Mouse (Mus musculus) brain, embryonic 14.5 days (tissue): ENCODE results near the gene Dpysl5. TPM values are rescaled to one million over a fixed set of nuclear protein-coding genes. Genes with fewer than 3 reads are reported as not detected.

ENCODE experiments used
- DNase-seq: peaks from one replicate; pipeline ENCODE4 v3.0.0-alpha.2; 2011; ENCODE audit warnings: low read depth
- CTCF ChIP-seq: fragments of 200-500 bp; IDR thresholded peaks from 2 replicates; pipeline ENCODE4 v1.5.1; 2012; ENCODE audit warnings: inconsistent platforms, mild to moderate bottlenecking, moderate library complexity, borderline replicate concordance; ENCODE audit not compliant: insufficient read depth, insufficient read length; ENCODE audit errors: extremely low read depth
- POLR2A ChIP-seq: fragments of 200-500 bp; IDR thresholded peaks from 2 replicates; pipeline ENCODE4 v1.6.1; 2012; ENCODE audit warnings: mild to moderate bottlenecking, inconsistent platforms, borderline replicate concordance; ENCODE audit not compliant: poor library complexity, insufficient read depth, insufficient read length, severe bottlenecking; ENCODE audit errors: extremely low read depth
- polyA plus RNA-seq: library from polyadenylated mRNA; depleted of rRNA; stranded (reverse); fragments of >200 nt; gene quantifications from 2 replicates; pipeline ENCODE4 v1.2.3, GENCODE M21; 2012; rRNA removed

The Dpysl5 gene
- polyA plus RNA-seq, 1 experiment: 444 TPM

- DNase-seq: no peak
- TF ChIP-seq POLR2A (no peak), CTCF (no peak)
These were observed 130.5 kb downstream of the Dpysl5 start for GRCm38 (mm10) chr5:30841896-30842295.

Other genes starting within 250 kb of the Dpysl5 start
- 5.2 and 6.9 TPM in 2 replicates for gene Otof, start 249.6 kb upstream of the Dpysl5 start, polyA plus RNA-seq
- gene 1700001C02Rik, start 245.5 kb upstream of the Dpysl5 start, polyA plus RNA-seq: 0.38 and 0.78 TPM in 2 replicates
- gene Cib4, start 165.7 kb upstream of the Dpysl5 start, polyA plus RNA-seq: not detected in 2 replicates
- gene Kcnk3, start 123.4 kb upstream of the Dpysl5 start, polyA plus RNA-seq: 5.5 and 10.9 TPM in 2 replicates
- gene Slc35f6, start 63.6 kb upstream of the Dpysl5 start, polyA plus RNA-seq: 44.4 and 52.9 TPM in 2 replicates
- 55.9 and 105 TPM in 2 replicates for gene Cenpa, start 44.8 kb upstream of the Dpysl5 start, polyA plus RNA-seq
- gene Mapre3, start 103.1 kb downstream of the Dpysl5 start, polyA plus RNA-seq: 163 and 172 TPM in 2 replicates
- gene Tmem214, start 156.4 kb downstream of the Dpysl5 start, polyA plus RNA-seq: 82.3 and 88.6 TPM in 2 replicates
- 70.9 and 72.1 TPM in 2 replicates for gene Agbl5, start 177.1 kb downstream of the Dpysl5 start, polyA plus RNA-seq
- gene Ost4, start 196.2 kb downstream of the Dpysl5 start, polyA plus RNA-seq: 162 and 256 TPM in 2 replicates
- 12.8 and 23.0 TPM in 2 replicates for gene Emilin1, start 201.8 kb downstream of the Dpysl5 start, polyA plus RNA-seq
- gene Khk, start 209.9 kb downstream of the Dpysl5 start, polyA plus RNA-seq: 7.9 and 8.5 TPM in 2 replicates
- 27.4 and 34.4 TPM in 2 replicates for gene Cgref1, start 234.0 kb downstream of the Dpysl5 start, polyA plus RNA-seq
- 178 and 250 TPM in 2 replicates for gene Preb, start 248.8 kb downstream of the Dpysl5 start, polyA plus RNA-seq